Mouse (Mus musculus) limb, embryonic 11.5 days (tissue): ENCODE measurements at regions not wholly inside any gene's neighbourhood (a gene's known extent, or its start where the extent isn't known, plus 50 kb on each side); places are given as distances from the start of the nearest gene placed in this dataset.

Experiments used
- ATAC-seq: fragments of 200-750 bp; cut with Nextera tagmentation; 2 replicates; pipeline ENCODE4 v1.8.0; 2017; ENCODE audit warnings: low read depth; ENCODE audit not compliant: insufficient number of reproducible peaks, low FRiP score, low TSS enrichment
- DNase-seq: peaks from one replicate; pipeline ENCODE4 v3.0.0-alpha.2; 2015; ENCODE audit warnings: low spot score
- H3K27ac ChIP-seq: fragments of 300-500 bp; sonication (generic); replicated peaks from 2 replicates; pipeline ENCODE4 v1.5.1; 2014; ENCODE audit warnings: low read depth, mild to moderate bottlenecking, low read length
- H3K27me3 ChIP-seq: fragments of 300-500 bp; sonication (generic); 2 replicates; pipeline ENCODE4 v1.6.1; 2014; ENCODE audit warnings: mild to moderate bottlenecking, low read length, mixed read lengths; ENCODE audit not compliant: control insufficient read depth, insufficient read depth
- H3K36me3 ChIP-seq: fragments of 300-500 bp; sonication (generic); 2 replicates; pipeline ENCODE4 v1.6.1; 2014; ENCODE audit warnings: mild to moderate bottlenecking, low read length, moderate library complexity, mixed read lengths; ENCODE audit not compliant: control insufficient read depth, insufficient read depth
- H3K4me1 ChIP-seq: fragments of 300-500 bp; sonication (generic); 2 replicates; pipeline ENCODE4 v1.6.1; 2014; ENCODE audit warnings: low read length, mixed read lengths; ENCODE audit not compliant: control insufficient read depth, insufficient read depth
- H3K4me2 ChIP-seq: fragments of 300-500 bp; sonication (generic); 2 replicates; pipeline ENCODE4 v1.6.1; 2014; ENCODE audit warnings: low read depth, mild to moderate bottlenecking, moderate library complexity; ENCODE audit not compliant: severe bottlenecking
- H3K4me3 ChIP-seq: fragments of 300-500 bp; sonication (generic); 2 replicates; pipeline ENCODE4 v1.5.1; 2014; ENCODE audit warnings: low read depth, low read length
- H3K9ac ChIP-seq: fragments of 300-500 bp; sonication (generic); 2 replicates; pipeline ENCODE4 v1.6.1; 2014; ENCODE audit warnings: mild to moderate bottlenecking, low read length
- H3K9me3 ChIP-seq: fragments of 300-500 bp; sonication (generic); 2 replicates; pipeline ENCODE4 v1.6.1; 2016; ENCODE audit warnings: low read length; ENCODE audit not compliant: control insufficient read depth
- WGBS: fragments of 180-500 bp; shearing (Covaris S2); extraction: QIAGEN DNeasy Blood & Tissue Kit; methylation state at CpG from one replicate; pipeline ENCODE4 v1.1.7; 2014; 5-methylcytosine and 5-hydroxymethylcytosine counted together

DNA sequence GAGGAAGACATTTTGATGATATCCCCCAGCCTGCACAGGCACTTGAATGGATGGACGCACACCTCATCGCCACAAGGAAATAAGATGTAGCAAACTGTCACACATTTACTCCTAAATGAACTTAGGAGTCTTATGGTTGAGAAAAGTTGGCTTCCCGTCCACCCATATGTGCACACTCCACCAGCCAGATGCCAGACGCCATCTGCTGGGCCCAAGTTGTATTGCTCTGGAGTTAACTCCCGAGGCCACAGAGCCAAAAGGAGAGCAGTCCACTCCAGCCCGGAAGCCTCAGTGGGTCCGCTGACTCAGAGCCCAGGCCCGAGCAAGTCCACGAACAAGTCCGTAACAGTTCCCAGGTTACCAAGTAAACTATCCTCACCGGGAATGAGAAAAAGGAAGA is 197.1 kb downstream of the Msrb3 start:
- Histone ChIP-seq H3K4me1 (peaks cover 10% of the 10 kb centered on the region), H3K27ac (no peak overlapping the region), H3K27me3 (no peaks in the 10 kb centered on the region), H3K9ac (no peak overlapping the region), H3K36me3 (no peaks in the 10 kb centered on the region), H3K4me2 (no peak overlapping the region), H3K4me3 (no peak overlapping the region), H3K9me3 (no peaks in the 10 kb centered on the region)
- WGBS = 28% methylated on average over 11 of the region's 11 CpGs
- peak; percentile 67 for ATAC-seq
- DNase-seq = peak; percentile 91

DNA sequence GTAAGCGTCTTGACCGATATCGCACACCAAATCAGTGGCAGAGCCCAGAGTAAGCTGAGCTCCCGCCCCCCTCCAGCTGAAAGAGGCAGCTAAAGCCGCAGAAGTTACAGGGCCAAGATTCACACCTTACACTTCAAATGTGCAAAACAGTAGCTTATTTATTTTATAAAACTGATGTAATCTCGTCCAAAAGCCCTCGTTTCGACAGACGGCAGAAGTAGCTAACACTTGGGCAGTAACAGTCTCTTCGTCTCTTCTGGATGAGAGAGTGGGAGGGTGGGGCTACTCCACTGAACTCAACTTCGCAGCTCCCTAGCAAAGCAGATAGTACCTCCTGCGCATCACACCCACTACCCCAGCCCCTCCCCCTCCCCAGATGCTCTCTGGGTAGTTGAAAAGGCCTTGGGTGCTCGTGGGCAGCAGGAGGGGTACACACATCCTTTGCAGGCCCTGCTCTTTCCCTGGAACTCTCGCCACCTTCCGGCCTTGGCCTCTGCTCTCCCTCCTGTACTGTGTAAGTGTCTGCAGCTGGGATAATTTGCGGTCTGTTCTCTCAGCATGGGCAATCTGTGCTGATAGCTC is 201.5 kb downstream of the Msrb3 start:
- no peaks in the 10 kb centered on the region for H3K9me3 ChIP-seq
- 10% methylated on average over 16 of the region's 16 CpGs for WGBS
- peak overlapping the region; percentile 18; the same call in 1 of the 2 replicates for H3K4me2 ChIP-seq
- no peaks in the 10 kb centered on the region for H3K36me3 ChIP-seq
- ATAC-seq (0 out of 2 replicates have a peak, but pooled peaks have one; percentile 61), DNase-seq (peak; percentile 69)
- H3K4me1 ChIP-seq = peaks cover 7% of the 10 kb centered on the region
- H3K4me3 ChIP-seq = no peak overlapping the region
- H3K9ac ChIP-seq = no peak overlapping the region
- H3K27ac ChIP-seq = no peak overlapping the region
- H3K27me3 ChIP-seq = no peaks in the 10 kb centered on the region

GRCm38 (mm10) chr10:120696481-120696880 is 202.4 kb downstream of the Msrb3 start:
- no peak overlapping the region for H3K4me2 ChIP-seq
- H3K36me3 ChIP-seq = no peaks in the 10 kb centered on the region
- H3K27me3 ChIP-seq = no peaks in the 10 kb centered on the region
- no peak overlapping the region for H3K4me3 ChIP-seq
- DNase-seq (no peak), ATAC-seq (no peak)
- no peak overlapping the region for H3K27ac ChIP-seq
- H3K9me3 ChIP-seq = no peaks in the 10 kb centered on the region
- peaks cover 7% of the 10 kb centered on the region for H3K4me1 ChIP-seq
- no peak overlapping the region for H3K9ac ChIP-seq
- 57% methylated on average over 2 of the region's 2 CpGs for WGBS

- peaks cover 7% of the 10 kb centered on the region for H3K4me1 ChIP-seq
- no peak for ATAC-seq
- no peaks in the 10 kb centered on the region for H3K27me3 ChIP-seq
- peak; percentile 60 for DNase-seq
- WGBS = 15% methylated on average over 18 of the region's 18 CpGs
- no peak overlapping the region for H3K27ac ChIP-seq
- no peaks in the 10 kb centered on the region for H3K36me3 ChIP-seq
- no peak overlapping the region for H3K4me3 ChIP-seq
- H3K9me3 ChIP-seq = no peaks in the 10 kb centered on the region
- peak overlapping the region; percentile 22; the same call in 1 of the 2 replicates for H3K4me2 ChIP-seq
- no peak overlapping the region for H3K9ac ChIP-seq
Observed at GRCm38 (mm10) chr10:120694472-120694871, 204.4 kb downstream of the Msrb3 start.

GRCm38 (mm10) chr10:120691451-120691850 is 207.4 kb downstream of the Msrb3 start:
- H3K27ac ChIP-seq = no peak overlapping the region

DNA sequence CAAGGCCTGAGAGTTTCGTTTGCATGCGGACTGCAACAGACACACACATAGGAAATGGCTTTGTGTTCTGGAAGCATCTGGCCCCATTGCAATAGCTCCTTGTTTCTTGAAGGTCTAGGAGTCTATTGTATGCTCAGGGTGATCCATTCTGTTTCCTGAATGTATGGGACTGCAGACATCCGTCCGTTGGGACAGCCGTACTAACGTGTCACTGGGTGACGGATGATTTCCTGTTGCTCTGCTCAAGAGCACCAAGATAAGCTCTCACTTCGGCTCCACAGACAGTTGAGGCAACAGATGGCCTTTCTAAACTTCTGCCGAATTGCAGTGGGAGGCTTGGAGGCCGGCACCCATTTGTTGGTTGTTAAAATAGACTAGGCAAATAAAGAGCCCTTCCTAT is 209.9 kb upstream of the Hmga2 start:
- ATAC-seq (no peak), DNase-seq (no peak)
- 29% methylated on average over 10 of the region's 10 CpGs for WGBS
- H3K9me3 ChIP-seq = no peaks in the 10 kb centered on the region
- H3K4me1 ChIP-seq = no peaks in the 10 kb centered on the region
- no peaks in the 10 kb centered on the region for H3K27me3 ChIP-seq
- no peak overlapping the region for H3K27ac ChIP-seq
- H3K9ac ChIP-seq = no peak overlapping the region
- no peak overlapping the region for H3K4me3 ChIP-seq
- H3K36me3 ChIP-seq = no peaks in the 10 kb centered on the region
- no peak overlapping the region for H3K4me2 ChIP-seq

More at GRCm38 (mm10) chr10:120691451-120691850, 207.4 kb downstream of the Msrb3 start:
- ATAC-seq (no peak), DNase-seq (no peak)
- no peaks in the 10 kb centered on the region for H3K9me3 ChIP-seq
- H3K4me1 ChIP-seq = no peaks in the 10 kb centered on the region
- no peak overlapping the region for H3K9ac ChIP-seq
- H3K27me3 ChIP-seq = no peaks in the 10 kb centered on the region
- no peak overlapping the region for H3K4me3 ChIP-seq
- no peak overlapping the region for H3K4me2 ChIP-seq
- WGBS = 85% methylated on average over 3 of the region's 3 CpGs
- H3K36me3 ChIP-seq = no peaks in the 10 kb centered on the region

DNA sequence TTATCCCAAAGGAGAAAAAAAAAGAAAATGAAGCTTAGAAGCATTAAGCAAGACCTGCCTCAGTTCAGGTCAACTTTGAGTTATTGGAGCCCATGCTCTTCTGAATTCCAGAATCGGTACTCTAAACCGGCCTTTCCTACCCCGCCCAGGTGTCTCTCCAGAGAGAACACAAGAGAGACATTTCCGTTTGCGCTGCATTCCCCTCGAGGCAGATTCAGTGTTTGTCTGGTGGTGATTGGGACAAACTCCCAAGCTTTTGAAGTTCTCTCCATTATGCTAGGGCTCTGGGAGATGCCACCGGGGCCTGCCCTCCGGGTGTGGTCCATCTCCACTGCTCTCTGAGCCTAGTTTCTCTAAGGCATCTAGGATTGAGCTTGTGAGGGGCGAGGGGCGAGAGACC is 205.8 kb upstream of the Hmga2 start:
- Histone ChIP-seq H3K27me3 (no peaks in the 10 kb centered on the region), H3K4me3 (no peak overlapping the region), H3K4me2 (no peak overlapping the region), H3K36me3 (no peaks in the 10 kb centered on the region), H3K4me1 (peaks cover 3% of the 10 kb centered on the region; the same call in 1 of the 2 replicates), H3K9ac (no peak overlapping the region), H3K9me3 (no peaks in the 10 kb centered on the region), H3K27ac (no peak overlapping the region)
- no peak for DNase-seq
- WGBS = 85% methylated on average over 10 of the region's 10 CpGs
- ATAC-seq = no peak

DNA sequence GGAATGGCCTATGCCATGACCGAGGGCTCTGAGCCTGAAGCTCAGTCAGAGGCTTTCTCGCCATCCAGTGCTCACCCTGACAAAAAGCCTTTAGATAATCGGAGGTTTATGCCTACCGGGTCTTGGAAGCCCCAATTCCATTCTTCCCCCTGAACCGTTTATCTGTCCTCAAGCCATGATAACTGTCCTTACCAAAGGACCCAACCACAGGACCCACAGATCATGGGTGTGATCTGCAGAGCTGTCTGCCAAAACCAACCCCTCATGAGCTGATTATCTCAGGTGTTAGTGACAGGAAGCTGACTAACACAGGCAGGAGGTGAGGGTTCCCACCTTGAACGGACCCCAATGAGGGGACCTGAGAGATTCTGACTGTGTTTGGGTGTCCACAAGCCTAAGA is 203.7 kb upstream of the Hmga2 start:
- H3K4me1 ChIP-seq = peaks cover 3% of the 10 kb centered on the region; the same call in 1 of the 2 replicates
- WGBS = 86% methylated on average over 6 of the region's 6 CpGs
- H3K9me3 ChIP-seq = no peaks in the 10 kb centered on the region
- ATAC-seq (no peak), DNase-seq (no peak)
- H3K9ac ChIP-seq = no peak overlapping the region
- H3K36me3 ChIP-seq = no peaks in the 10 kb centered on the region
- no peak overlapping the region for H3K27ac ChIP-seq
- H3K4me3 ChIP-seq = no peak overlapping the region
- H3K27me3 ChIP-seq = no peaks in the 10 kb centered on the region
- no peak overlapping the region for H3K4me2 ChIP-seq

DNA sequence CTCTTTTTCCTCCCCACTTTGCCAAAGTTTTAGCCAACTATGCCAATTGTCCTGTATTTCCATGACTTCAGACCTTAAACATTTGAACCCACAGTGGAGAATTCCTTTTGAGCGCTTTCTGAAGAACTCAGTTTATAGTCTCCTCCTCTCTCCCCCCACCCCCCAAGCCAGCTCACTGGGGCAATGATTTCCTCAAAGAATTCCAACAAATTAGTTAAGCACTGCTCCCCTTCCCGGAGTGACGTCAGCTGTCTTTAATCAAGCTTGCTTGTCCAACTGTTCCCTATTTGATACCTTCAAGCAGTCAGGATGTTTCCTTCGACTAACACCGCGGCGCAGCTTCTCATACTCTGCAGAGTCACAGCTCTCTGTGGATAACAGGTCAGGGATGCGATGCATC is 202.0 kb upstream of the Hmga2 start:
- H3K4me2 ChIP-seq = no peak overlapping the region
- no peaks in the 10 kb centered on the region for H3K36me3 ChIP-seq
- no peak overlapping the region for H3K27ac ChIP-seq
- no peak overlapping the region for H3K4me3 ChIP-seq
- no peak for DNase-seq
- no peaks in the 10 kb centered on the region for H3K9me3 ChIP-seq
- H3K9ac ChIP-seq = no peak overlapping the region
- ATAC-seq = no peak
- no peaks in the 10 kb centered on the region for H3K27me3 ChIP-seq
- WGBS = 47% methylated on average over 8 of the region's 8 CpGs
- peaks cover 3% of the 10 kb centered on the region; the same call in 1 of the 2 replicates for H3K4me1 ChIP-seq
